Mouse (Mus musculus): ENCODE measurements at regions not wholly inside any gene's neighbourhood (a gene's known extent, or its start where the extent isn't known, plus 50 kb on each side); places are given as distances from the start of the nearest gene placed in this dataset.

- no peak for DNase-seq (ENCODE audit: low spot score)
Observed at GRCm38 (mm10) chr11:79881812-79882211, 80.4 kb downstream of the Utp6 start.

- no peak for DNase-seq (ENCODE audit: low spot score)
Observed at GRCm38 (mm10) chr11:79878091-79878490, 84.1 kb downstream of the Utp6 start.

- DNase-seq (ENCODE audit: low spot score): no peak
Observed at GRCm38 (mm10) chr11:79877184-79877745, 84.9 kb downstream of the Utp6 start.

GRCm38 (mm10) chr11:79871783-79872628 lies 90.2 kb downstream of the Utp6 start:
- no peak for DNase-seq (ENCODE audit: low spot score)

GRCm38 (mm10) chr11:79870189-79870588 lies 92.0 kb downstream of the Utp6 start:
- DNase-seq (ENCODE audit: low spot score): no peak

- no peak for DNase-seq (ENCODE audit: low spot score)
Observed at GRCm38 (mm10) chr11:79869009-79869408, 93.2 kb downstream of the Utp6 start.

GRCm38 (mm10) chr11:79864836-79865235 lies 97.4 kb downstream of the Utp6 start:
- no peak for DNase-seq (ENCODE audit: low spot score)

- DNase-seq (ENCODE audit: low spot score): no peak
Observed at GRCm38 (mm10) chr11:79863487-79864175, 98.6 kb downstream of the Utp6 start.

GRCm38 (mm10) chr11:79860611-79861067 lies 101.6 kb downstream of the Utp6 start:
- DNase-seq (ENCODE audit: low spot score): no peak

- DNase-seq (ENCODE audit: low spot score): no peak
Observed at GRCm38 (mm10) chr11:79856376-79856775, 105.8 kb downstream of the Utp6 start.

GRCm38 (mm10) chr11:79849545-79849944 lies 112.6 kb downstream of the Utp6 start:
- no peak for DNase-seq (ENCODE audit: low spot score)

GRCm38 (mm10) chr11:79844436-79844835 lies 117.8 kb downstream of the Utp6 start:
- no peak for DNase-seq (ENCODE audit: low spot score)

- DNase-seq (ENCODE audit: low spot score): no peak
Observed at GRCm38 (mm10) chr11:79843021-79843420, 119.2 kb downstream of the Utp6 start.

- DNase-seq (ENCODE audit: low spot score): no peak
Observed at GRCm38 (mm10) chr11:79839973-79840372, 122.2 kb downstream of the Utp6 start.

GRCm38 (mm10) chr11:79838051-79838450 lies 124.1 kb downstream of the Utp6 start:
- DNase-seq (ENCODE audit: low spot score): no peak

- DNase-seq (ENCODE audit: low spot score): no peak
Observed at GRCm38 (mm10) chr11:79837076-79837990, 124.9 kb downstream of the Utp6 start.

GRCm38 (mm10) chr11:79835873-79836272 lies 126.3 kb downstream of the Utp6 start:
- DNase-seq (ENCODE audit: low spot score): no peak

GRCm38 (mm10) chr11:79833817-79834216 lies 128.4 kb downstream of the Utp6 start:
- no peak for DNase-seq (ENCODE audit: low spot score)

GRCm38 (mm10) chr11:79831591-79832320 lies 130.4 kb downstream of the Utp6 start:
- peak; percentile 44 for DNase-seq (ENCODE audit: low spot score)

GRCm38 (mm10) chr11:79830567-79831055 lies 131.6 kb downstream of the Utp6 start:
- DNase-seq (ENCODE audit: low spot score): no peak

GRCm38 (mm10) chr11:79827034-79827433 lies 135.2 kb downstream of the Utp6 start:
- no peak for DNase-seq (ENCODE audit: low spot score)
